Mouse (Mus musculus) activated CD4-positive, CD25-positive, alpha-beta regulatory T cell, adult 9 weeks (primary cell): ENCODE data around the gene Cpne8. TPM values are rescaled to one million over a fixed set of nuclear protein-coding genes. Genes with fewer than 3 reads are reported as not detected.

Experiments used
- polyA plus RNA-seq: library from polyadenylated mRNA; unstranded; fragments of 100-300 nt; shearing (Covaris generic); gene quantifications from one replicate; pipeline ENCODE4 v1.2.1, GENCODE M21; 2017

The Cpne8 gene
- not detected for polyA plus RNA-seq

DNA sequence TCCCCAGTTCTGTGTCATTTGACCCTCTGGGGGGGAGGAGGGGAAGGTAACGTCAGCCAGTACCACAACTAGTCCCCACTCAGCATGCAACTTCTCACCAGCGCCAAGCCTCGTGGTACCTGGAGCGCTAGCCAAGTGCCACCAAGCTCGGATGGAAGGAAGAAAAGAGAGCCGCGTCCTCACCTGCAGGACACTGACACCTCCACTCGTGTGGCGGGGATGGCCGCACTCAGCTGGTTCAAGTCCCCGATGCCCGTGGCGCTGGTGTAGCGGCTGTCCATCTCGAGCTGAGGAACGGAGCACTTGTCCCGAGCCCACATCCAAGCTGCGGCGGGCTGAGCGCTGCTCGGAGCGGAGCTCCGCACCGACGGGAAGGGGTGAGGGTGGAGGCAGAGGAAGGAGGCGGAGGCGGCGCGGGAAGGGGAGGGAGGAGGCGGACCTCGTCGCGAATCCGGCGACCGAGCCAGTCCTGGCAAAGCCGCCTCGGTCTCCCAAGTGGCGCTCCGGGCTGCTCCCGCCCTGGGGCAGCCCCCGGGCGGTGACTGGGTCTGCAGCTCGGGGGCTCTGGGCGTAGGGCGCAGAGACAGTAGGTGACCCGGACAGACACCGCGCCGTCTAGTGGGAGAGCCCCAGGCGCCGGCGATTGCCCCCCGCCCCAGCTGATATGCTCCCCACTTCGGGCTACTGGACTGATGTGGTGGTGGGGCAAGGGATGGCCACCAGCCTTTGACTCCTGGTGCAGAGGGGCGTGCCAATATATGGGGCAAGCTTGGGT, at the start of gene Cpne8:
Cpne8 (minus strand) TSS at position 448 of the 775 bp plus-strand sequence.

